Mouse (Mus musculus) cerebellum, adult 2 months (tissue): ENCODE measurements around the gene Smim1.

ENCODE experiments used
- CTCF ChIP-seq: fragments of 200-500 bp; IDR thresholded peaks from 2 replicates; pipeline ENCODE4 v1.5.1; 2011; ENCODE audit warnings: low read depth, mild to moderate bottlenecking, control low read depth, low read length, moderate library complexity, borderline replicate concordance; ENCODE audit not compliant: insufficient read depth
- POLR2A ChIP-seq: fragments of 200-500 bp; IDR thresholded peaks from 2 replicates; pipeline ENCODE4 v1.6.1; 2011; ENCODE audit warnings: low read length, control low read depth, borderline replicate concordance; ENCODE audit not compliant: insufficient read depth

DNA sequence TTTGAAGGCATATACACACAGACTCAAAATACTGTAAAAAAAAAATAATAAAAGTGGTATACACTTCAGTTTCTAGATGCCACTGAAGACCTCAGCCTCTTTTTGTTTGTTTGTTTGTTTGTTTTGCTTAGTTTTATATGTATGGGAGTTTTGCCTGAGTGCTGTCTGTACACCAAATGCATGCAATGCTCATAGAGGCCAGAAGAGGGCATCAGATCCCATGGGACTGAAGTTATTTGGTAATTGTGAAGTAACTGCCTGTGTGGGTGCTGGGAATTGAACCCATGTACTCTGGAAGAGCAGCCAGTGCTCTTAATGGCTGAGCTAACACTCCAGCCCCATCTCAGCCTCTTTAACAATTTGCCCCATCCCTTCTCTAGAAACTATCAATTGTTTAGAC is 2.6 kb upstream of the Smim1 start:
- no peak for TF ChIP-seq POLR2A
- TF ChIP-seq CTCF = 0 out of 2 replicates have a peak, but pooled peaks have one; percentile 7
